Mouse (Mus musculus): Measurements from ENCODE around the gene Olfr1396. TPM values are rescaled to one million over a fixed set of nuclear protein-coding genes. Genes with fewer than 3 reads are reported as not detected.

Olfr1396 gene
- polyA plus RNA-seq, 1 experiment from 2014 or later: not detected

GRCm38 (mm10) chr11:49086858-49087361, 27.8 kb downstream of the Olfr1396 start:
- ATAC-seq (replicated peaks; ENCODE audit: low FRiP score) (no peak), DNase-seq (ENCODE audit: low spot score) (no peak)
- Histone ChIP-seq H3K9me3 (ENCODE audit: control insufficient read depth, low read length) (no peaks in the 10 kb centered on the region), H3K27ac (ENCODE audit: low read depth, low read length) (no peak overlapping the region), H3K9ac (ENCODE audit: low read length) (no peak overlapping the region), H3K4me3 (ENCODE audit: low read depth, low read length) (no peak overlapping the region), H3K27me3 (ENCODE audit: control insufficient read depth, insufficient read depth, low read length) (no peaks in the 10 kb centered on the region), H3K4me2 (ENCODE audit: low read depth, low read length, severe bottlenecking) (no peak overlapping the region), H3K4me1 (replicated peaks; ENCODE audit: control insufficient read depth, insufficient read depth, low read length) (no peaks in the 10 kb centered on the region), H3K36me3 (ENCODE audit: control insufficient read depth, insufficient read depth, low read length) (no peaks in the 10 kb centered on the region)
- 87% methylated on average over 6 of the region's 6 CpGs for WGBS

GRCm38 (mm10) chr11:49084875-49085274, 29.8 kb downstream of the Olfr1396 start:
- 57% methylated on average over 3 of the region's 3 CpGs for WGBS
- Histone ChIP-seq H3K4me3 (ENCODE audit: low read depth, low read length) (no peak overlapping the region), H3K4me2 (ENCODE audit: low read depth, low read length, severe bottlenecking) (no peak overlapping the region), H3K27me3 (ENCODE audit: control insufficient read depth, insufficient read depth, low read length) (no peaks in the 10 kb centered on the region), H3K36me3 (ENCODE audit: control insufficient read depth, insufficient read depth, low read length) (no peaks in the 10 kb centered on the region), H3K4me1 (replicated peaks; ENCODE audit: control insufficient read depth, insufficient read depth, low read length) (no peaks in the 10 kb centered on the region), H3K27ac (ENCODE audit: low read depth, low read length) (no peak overlapping the region), H3K9me3 (ENCODE audit: control insufficient read depth, low read length) (no peaks in the 10 kb centered on the region), H3K9ac (ENCODE audit: low read length) (no peak overlapping the region)
- no peak for DNase-seq (ENCODE audit: low spot score)
- no peak for ATAC-seq (replicated peaks; ENCODE audit: low FRiP score)

GRCm38 (mm10) chr11:49084385-49084784, 30.3 kb downstream of the Olfr1396 start:
- no peak overlapping the region for H3K27ac ChIP-seq (ENCODE audit: low read depth, low read length)
- H3K27me3 ChIP-seq (ENCODE audit: control insufficient read depth, insufficient read depth, low read length): no peaks in the 10 kb centered on the region
- H3K9me3 ChIP-seq (ENCODE audit: control insufficient read depth, low read length): no peaks in the 10 kb centered on the region
- no peaks in the 10 kb centered on the region for H3K4me1 ChIP-seq (replicated peaks; ENCODE audit: control insufficient read depth, insufficient read depth, low read length)
- no peak overlapping the region for H3K4me3 ChIP-seq (ENCODE audit: low read depth, low read length)
- DNase-seq (ENCODE audit: low spot score) (no peak), ATAC-seq (replicated peaks; ENCODE audit: low FRiP score) (no peak)
- no peaks in the 10 kb centered on the region for H3K36me3 ChIP-seq (ENCODE audit: control insufficient read depth, insufficient read depth, low read length)
- 79% methylated on average over 1 of the region's 1 CpGs for WGBS
- H3K9ac ChIP-seq (ENCODE audit: low read length): no peak overlapping the region
- H3K4me2 ChIP-seq (ENCODE audit: low read depth, low read length, severe bottlenecking): no peak overlapping the region

GRCm38 (mm10) chr11:49083808-49084207, 30.9 kb downstream of the Olfr1396 start:
- Histone ChIP-seq H3K4me1 (replicated peaks; ENCODE audit: control insufficient read depth, insufficient read depth, low read length) (no peaks in the 10 kb centered on the region), H3K27me3 (ENCODE audit: control insufficient read depth, insufficient read depth, low read length) (no peaks in the 10 kb centered on the region)
- 84% methylated on average over 3 of the region's 3 CpGs for WGBS

GRCm38 (mm10) chr11:49083146-49083545, 31.5 kb downstream of the Olfr1396 start:
- ATAC-seq (replicated peaks; ENCODE audit: low FRiP score) (no peak), DNase-seq (ENCODE audit: low spot score) (no peak)
- Histone ChIP-seq H3K36me3 (ENCODE audit: control insufficient read depth, insufficient read depth, low read length) (no peaks in the 10 kb centered on the region), H3K4me1 (replicated peaks; ENCODE audit: control insufficient read depth, insufficient read depth, low read length) (no peaks in the 10 kb centered on the region), H3K27ac (ENCODE audit: low read depth, low read length) (no peak overlapping the region), H3K4me2 (ENCODE audit: low read depth, low read length, severe bottlenecking) (no peak overlapping the region), H3K9me3 (ENCODE audit: control insufficient read depth, low read length) (no peaks in the 10 kb centered on the region), H3K9ac (ENCODE audit: low read length) (no peak overlapping the region), H3K27me3 (ENCODE audit: control insufficient read depth, insufficient read depth, low read length) (no peaks in the 10 kb centered on the region), H3K4me3 (ENCODE audit: low read depth, low read length) (no peak overlapping the region)
- WGBS: 93% methylated on average over 1 of the region's 1 CpGs

More at GRCm38 (mm10) chr11:49083808-49084207, 30.9 kb downstream of the Olfr1396 start:
- ATAC-seq (replicated peaks; ENCODE audit: low FRiP score) (no peak), DNase-seq (ENCODE audit: low spot score) (no peak)
- H3K4me3 ChIP-seq (ENCODE audit: low read depth, low read length): no peak overlapping the region
- no peaks in the 10 kb centered on the region for H3K9me3 ChIP-seq (ENCODE audit: control insufficient read depth, low read length)
- no peak overlapping the region for H3K9ac ChIP-seq (ENCODE audit: low read length)
- H3K27ac ChIP-seq (ENCODE audit: low read depth, low read length): no peak overlapping the region
- H3K36me3 ChIP-seq (ENCODE audit: control insufficient read depth, insufficient read depth, low read length): no peaks in the 10 kb centered on the region
- H3K4me2 ChIP-seq (ENCODE audit: low read depth, low read length, severe bottlenecking): no peak overlapping the region

- Histone ChIP-seq H3K9ac (ENCODE audit: low read length) (no peak overlapping the region), H3K4me1 (replicated peaks; ENCODE audit: control insufficient read depth, insufficient read depth, low read length) (no peaks in the 10 kb centered on the region), H3K36me3 (ENCODE audit: control insufficient read depth, insufficient read depth, low read length) (no peaks in the 10 kb centered on the region), H3K27me3 (ENCODE audit: control insufficient read depth, insufficient read depth, low read length) (no peaks in the 10 kb centered on the region), H3K4me2 (ENCODE audit: low read depth, low read length, severe bottlenecking) (no peak overlapping the region), H3K9me3 (ENCODE audit: control insufficient read depth, low read length) (no peaks in the 10 kb centered on the region), H3K27ac (ENCODE audit: low read depth, low read length) (no peak overlapping the region), H3K4me3 (ENCODE audit: low read depth, low read length) (no peak overlapping the region)
- ATAC-seq (replicated peaks; ENCODE audit: low FRiP score) (no peak), DNase-seq (ENCODE audit: low spot score) (no peak)
- 73% methylated on average over 3 of the region's 3 CpGs for WGBS
Measured at GRCm38 (mm10) chr11:49081886-49082285, 32.8 kb downstream of the Olfr1396 start.

GRCm38 (mm10) chr11:49081356-49081755, 33.3 kb downstream of the Olfr1396 start:
- H3K27ac ChIP-seq (ENCODE audit: low read depth, low read length): no peak overlapping the region
- H3K36me3 ChIP-seq (ENCODE audit: control insufficient read depth, insufficient read depth, low read length): no peaks in the 10 kb centered on the region
- no peak overlapping the region for H3K4me2 ChIP-seq (ENCODE audit: low read depth, low read length, severe bottlenecking)
- H3K27me3 ChIP-seq (ENCODE audit: control insufficient read depth, insufficient read depth, low read length): no peaks in the 10 kb centered on the region
- 82% methylated on average over 4 of the region's 4 CpGs for WGBS
- no peak overlapping the region for H3K4me3 ChIP-seq (ENCODE audit: low read depth, low read length)
- no peak for DNase-seq (ENCODE audit: low spot score)
- no peaks in the 10 kb centered on the region for H3K4me1 ChIP-seq (replicated peaks; ENCODE audit: control insufficient read depth, insufficient read depth, low read length)
- no peaks in the 10 kb centered on the region for H3K9me3 ChIP-seq (ENCODE audit: control insufficient read depth, low read length)
- ATAC-seq (replicated peaks; ENCODE audit: low FRiP score): no peak
- H3K9ac ChIP-seq (ENCODE audit: low read length): no peak overlapping the region

- no peaks in the 10 kb centered on the region for H3K36me3 ChIP-seq (ENCODE audit: control insufficient read depth, insufficient read depth, low read length)
- H3K4me1 ChIP-seq (replicated peaks; ENCODE audit: control insufficient read depth, insufficient read depth, low read length): no peaks in the 10 kb centered on the region
- H3K9me3 ChIP-seq (ENCODE audit: control insufficient read depth, low read length): no peaks in the 10 kb centered on the region
- H3K27me3 ChIP-seq (ENCODE audit: control insufficient read depth, insufficient read depth, low read length): no peaks in the 10 kb centered on the region
- ATAC-seq (replicated peaks; ENCODE audit: low FRiP score) (no peak), DNase-seq (ENCODE audit: low spot score) (no peak)
- WGBS: 84% methylated on average over 1 of the region's 1 CpGs
- no peak overlapping the region for H3K4me2 ChIP-seq (ENCODE audit: low read depth, low read length, severe bottlenecking)
- no peak overlapping the region for H3K27ac ChIP-seq (ENCODE audit: low read depth, low read length)
- no peak overlapping the region for H3K9ac ChIP-seq (ENCODE audit: low read length)
- no peak overlapping the region for H3K4me3 ChIP-seq (ENCODE audit: low read depth, low read length)
Measured at GRCm38 (mm10) chr11:49080636-49081035, 34.0 kb downstream of the Olfr1396 start.

- Histone ChIP-seq H3K27ac (ENCODE audit: low read depth, low read length) (no peak overlapping the region), H3K9me3 (ENCODE audit: control insufficient read depth, low read length) (no peaks in the 10 kb centered on the region), H3K9ac (ENCODE audit: low read length) (no peak overlapping the region), H3K4me3 (ENCODE audit: low read depth, low read length) (no peak overlapping the region), H3K4me2 (ENCODE audit: low read depth, low read length, severe bottlenecking) (no peak overlapping the region), H3K36me3 (ENCODE audit: control insufficient read depth, insufficient read depth, low read length) (no peaks in the 10 kb centered on the region), H3K4me1 (replicated peaks; ENCODE audit: control insufficient read depth, insufficient read depth, low read length) (no peaks in the 10 kb centered on the region), H3K27me3 (ENCODE audit: control insufficient read depth, insufficient read depth, low read length) (no peaks in the 10 kb centered on the region)
- no peak for DNase-seq (ENCODE audit: low spot score)
- no peak for ATAC-seq (replicated peaks; ENCODE audit: low FRiP score)
- WGBS: 86% methylated on average over 3 of the region's 3 CpGs
Measured at GRCm38 (mm10) chr11:49078719-49079118, 36.0 kb downstream of the Olfr1396 start.

All from forebrain, embryonic 11.5 days (tissue).